ENCODE assay signal across 24 mouse cellular contexts in genomic region chr8:70114892-70115291, GRCm38 (mm10). TPM values are rescaled to one million over a fixed set of nuclear protein-coding genes. Genes with fewer than 3 reads are reported as not detected.
A peak's percentile ranks its signal among the peaks of the same experiment; 100 is the strongest.
DNase-seq lines count a peak whose midpoint lies in the region; ATAC-seq and TF ChIP-seq lines count a peak whose summit lies in the region.
"Had no signal": no experiment of that assay in that cellular context is flagged by ENCODE, and none has a peak within 500 bp of the region (broad histone marks: within the 10 kb centered on the region; RNA-seq: fewer than 3 reads in every experiment).

No protein-coding gene starts in this region.

- TF ChIP-seq CTCF in midbrain, postnatal 0 days (IDR thresholded peaks at IDR 0.05) = no peak

- H3K4me1 ChIP-seq in forebrain, embryonic 15.5 days = peaks cover 47% of the 10 kb centered on the region
- peaks cover 47% of the 10 kb centered on the region for H3K4me1 ChIP-seq in forebrain, embryonic 16.5 days (replicated peaks; ENCODE audit: control insufficient read depth, insufficient read depth, low read length)
- H3K4me1 ChIP-seq in midbrain, embryonic 16.5 days (ENCODE audit: control insufficient read depth, insufficient read depth, low read length) = peaks cover 32% of the 10 kb centered on the region
- H3K4me1 ChIP-seq in midbrain, postnatal 0 days (ENCODE audit: insufficient read depth, low read length) = peaks cover 9% of the 10 kb centered on the region; the same call in 1 of the 2 replicates

- H3K4me2 ChIP-seq in forebrain, embryonic 15.5 days (replicated peaks) = no peak overlapping the region
- H3K4me2 ChIP-seq in forebrain, embryonic 16.5 days (ENCODE audit: low read length) = no peak overlapping the region
- H3K4me2 ChIP-seq in midbrain, embryonic 16.5 days (ENCODE audit: low read length) = no peak overlapping the region
- H3K4me2 ChIP-seq in midbrain, postnatal 0 days (ENCODE audit: low read depth, low read length, poor library complexity, severe bottlenecking) = no peak overlapping the region
- H3K4me2 ChIP-seq: embryonic facial prominence, embryonic 15.5 days; hindbrain, embryonic 15.5 days had no signal

- intact Hi-C loops in heart, postnatal 10 days (cut with DNase I) = no loop called here

- peaks cover 68% of the 10 kb centered on the region for H3K36me3 ChIP-seq in forebrain, embryonic 15.5 days
- peaks cover 42% of the 10 kb centered on the region; the same call in 1 of the 2 replicates for H3K36me3 ChIP-seq in forebrain, embryonic 16.5 days (ENCODE audit: control insufficient read depth, insufficient read depth)
- H3K36me3 ChIP-seq in midbrain, embryonic 16.5 days (ENCODE audit: control insufficient read depth, insufficient read depth, low read length) = peaks cover 35% of the 10 kb centered on the region
- peaks cover 28% of the 10 kb centered on the region for H3K36me3 ChIP-seq in midbrain, postnatal 0 days (ENCODE audit: insufficient read depth, low read length)
- H3K36me3 ChIP-seq: embryonic facial prominence, embryonic 15.5 days; heart, embryonic 10.5 days had no signal

- no peak for ATAC-seq in forebrain, embryonic 15.5 days (replicated peaks)
- ATAC-seq in forebrain, embryonic 16.5 days = no peak
- no peak for ATAC-seq in midbrain, embryonic 16.5 days
- no peak for ATAC-seq in midbrain, postnatal 0 days (ENCODE audit: low FRiP score)
- ATAC-seq: activated CD4-positive, CD25-positive, alpha-beta regulatory T cell, adult 4 months; intestine, embryonic 16.5 days; Patski had no signal

- no peaks in the 10 kb centered on the region for H3K9me3 ChIP-seq in forebrain, embryonic 15.5 days
- no peaks in the 10 kb centered on the region for H3K9me3 ChIP-seq in forebrain, embryonic 16.5 days (ENCODE audit: control insufficient read depth, low read length)
- no peaks in the 10 kb centered on the region for H3K9me3 ChIP-seq in midbrain, embryonic 16.5 days (replicated peaks; ENCODE audit: control insufficient read depth, low read length, poor library complexity, severe bottlenecking)
- H3K9me3 ChIP-seq in midbrain, postnatal 0 days (ENCODE audit: low read length) = no peaks in the 10 kb centered on the region
- H3K9me3 ChIP-seq: embryonic facial prominence, embryonic 15.5 days; forebrain, embryonic 10.5 days; heart, embryonic 10.5 days; hindbrain, embryonic 15.5 days had no signal

- no peak overlapping the region for H3K4me3 ChIP-seq in forebrain, embryonic 15.5 days
- no peak overlapping the region for H3K4me3 ChIP-seq in forebrain, embryonic 16.5 days (replicated peaks; ENCODE audit: low read length)
- H3K4me3 ChIP-seq in midbrain, embryonic 16.5 days (ENCODE audit: low read depth, low read length) = no peak overlapping the region
- H3K4me3 ChIP-seq in midbrain, postnatal 0 days (ENCODE audit: low read depth, low read length) = no peak overlapping the region
- H3K4me3 ChIP-seq: embryonic facial prominence, embryonic 15.5 days; erythroblast, embryonic 14.5 days; forebrain, embryonic 10.5 days; heart, embryonic 10.5 days; hindbrain, embryonic 15.5 days had no signal

- peak; percentile 49 for DNase-seq in adrenal gland, postnatal 14 days
- no peak for DNase-seq in adrenal gland, adult 8-10 months
- DNase-seq in midbrain, postnatal 0 days (ENCODE audit: low spot score) = no peak
- DNase-seq in heart, postnatal 10 days = no peak
- DNase-seq: adrenal gland, adult 2 months; cerebellum, adult 2 months; embryo, embryonic 11 days; gastrocnemius, postnatal 10 days; heart, adult 18-20 months; heart, postnatal 14 days had no signal

- peaks cover 3% of the 10 kb centered on the region; the same call in 1 of the 2 replicates for H3K27me3 ChIP-seq in forebrain, embryonic 15.5 days
- no peaks in the 10 kb centered on the region for H3K27me3 ChIP-seq in forebrain, embryonic 16.5 days (replicated peaks; ENCODE audit: control insufficient read depth, insufficient read depth, low read length)
- no peaks in the 10 kb centered on the region for H3K27me3 ChIP-seq in midbrain, embryonic 16.5 days (ENCODE audit: control insufficient read depth, insufficient read depth, low read depth, low read length)
- no peaks in the 10 kb centered on the region for H3K27me3 ChIP-seq in midbrain, postnatal 0 days (ENCODE audit: insufficient read depth, low read length)
- H3K27me3 ChIP-seq: hindbrain, embryonic 15.5 days had no signal

- H3K27ac ChIP-seq in forebrain, embryonic 15.5 days (replicated peaks) = no peak overlapping the region
- no peak overlapping the region for H3K27ac ChIP-seq in forebrain, embryonic 16.5 days (ENCODE audit: low read length)
- no peak overlapping the region for H3K27ac ChIP-seq in midbrain, embryonic 16.5 days (ENCODE audit: low read length)
- H3K27ac ChIP-seq in midbrain, postnatal 0 days (ENCODE audit: low read depth, low read length) = no peak overlapping the region
- H3K27ac ChIP-seq: embryonic facial prominence, embryonic 15.5 days; forebrain, embryonic 10.5 days; heart, embryonic 10.5 days; hindbrain, embryonic 15.5 days had no signal

- peak overlapping the region; percentile 9; the same call in 1 of the 2 replicates for H3K9ac ChIP-seq in forebrain, embryonic 15.5 days (replicated peaks)
- H3K9ac ChIP-seq in forebrain, embryonic 16.5 days (replicated peaks; ENCODE audit: low read depth, low read length) = no peak overlapping the region
- H3K9ac ChIP-seq in midbrain, embryonic 16.5 days (ENCODE audit: low read depth, low read length) = 0 out of 2 replicates have a peak overlapping the region, but pooled peaks have one; percentile 8
- H3K9ac ChIP-seq in midbrain, postnatal 0 days (replicated peaks; ENCODE audit: low read length, poor library complexity, severe bottlenecking) = no peak overlapping the region
- H3K9ac ChIP-seq: embryonic facial prominence, embryonic 15.5 days; hindbrain, embryonic 15.5 days had no signal

- 72% methylated on average over 13 of the region's 13 CpGs for WGBS in forebrain, embryonic 15.5 days
- WGBS in forebrain, embryonic 16.5 days = 69% methylated on average over 13 of the region's 13 CpGs
- WGBS in midbrain, embryonic 16.5 days = 67% methylated on average over 13 of the region's 13 CpGs
- 72% methylated on average over 13 of the region's 13 CpGs for WGBS in midbrain, postnatal 0 days

RNA-seq across cellular contexts. Expression of gene Ncan, which starts 5.8 kb away (rescaled TPM):
- total RNA-seq in adrenal gland, postnatal 14 days (2021) = 0.41 and 0.67 TPM in 2 replicates
- 1 to 10 TPM in 1 of 4 experiments, under 1 TPM in 3; 0.20 to 1.5 (median 0.36) TPM for total RNA-seq in adrenal gland, adult 8-10 months (2022)
- 144 and 152 TPM in 2 replicates for polyA plus RNA-seq in forebrain, embryonic 15.5 days (2015; fragmentation: Nextera tagmentation; extraction: Ambion mirVana)
- polyA plus RNA-seq in forebrain, embryonic 16.5 days (2015; fragmentation: Nextera tagmentation; extraction: Ambion mirVana) = 145 and 166 TPM in 2 replicates
- polyA plus RNA-seq in midbrain, embryonic 16.5 days (2015; fragmentation: Nextera tagmentation; extraction: Ambion mirVana) = 169 and 189 TPM in 2 replicates
- total RNA-seq in midbrain, postnatal 0 days (2014; rRNA removed) = 440 and 447 TPM in 2 replicates
- 202 and 210 TPM in 2 replicates for polyA plus RNA-seq in midbrain, postnatal 0 days (2015; fragmentation: Nextera tagmentation; extraction: Ambion mirVana)
- under 1 TPM in 1 of 2 experiments, not detected in 1; 0.19 TPM for total RNA-seq in heart, postnatal 10 days (2021)
- total RNA-seq: common myeloid progenitor, adult 5-6 weeks; hematopoietic stem cell, adult 5-6 weeks had no signal
- polyA plus RNA-seq: activated CD4-positive, CD25-positive, alpha-beta regulatory T cell, adult 4 months; C2C12; erythroblast, embryonic 14.5 days had no signal

RNA-seq across cellular contexts. Expression of gene Nr2c2ap, which starts 16.2 kb away (rescaled TPM):
- 15.0 and 18.4 TPM in 2 replicates for total RNA-seq in adrenal gland, postnatal 14 days (2021)
- 10 to 100 TPM; 24.5 to 26.7 (median 25.1) TPM for total RNA-seq in adrenal gland, adult 8-10 months (2022)
- polyA plus RNA-seq in forebrain, embryonic 15.5 days (2015; fragmentation: Nextera tagmentation; extraction: Ambion mirVana) = 43.0 and 43.3 TPM in 2 replicates
- 44.0 and 44.8 TPM in 2 replicates for polyA plus RNA-seq in forebrain, embryonic 16.5 days (2015; fragmentation: Nextera tagmentation; extraction: Ambion mirVana)
- polyA plus RNA-seq in midbrain, embryonic 16.5 days (2015; fragmentation: Nextera tagmentation; extraction: Ambion mirVana) = 35.0 and 38.2 TPM in 2 replicates
- total RNA-seq in midbrain, postnatal 0 days (2014; rRNA removed) = 5.4 and 7.7 TPM in 2 replicates
- polyA plus RNA-seq in midbrain, postnatal 0 days (2015; fragmentation: Nextera tagmentation; extraction: Ambion mirVana) = 42.1 and 44.1 TPM in 2 replicates
- total RNA-seq in heart, postnatal 10 days (2021) = 10 to 100 TPM; 10.9 to 12.8 TPM

RNA-seq across cellular contexts. Expression of gene Rfxank, which starts 24.1 kb away (rescaled TPM):
- 16.9 and 18.8 TPM in 2 replicates for total RNA-seq in adrenal gland, postnatal 14 days (2021)
- 10 to 100 TPM; 15.9 to 24.7 (median 21.9) TPM for total RNA-seq in adrenal gland, adult 8-10 months (2022)
- polyA plus RNA-seq in forebrain, embryonic 15.5 days (2015; fragmentation: Nextera tagmentation; extraction: Ambion mirVana) = 11.5 and 13.4 TPM in 2 replicates
- polyA plus RNA-seq in forebrain, embryonic 16.5 days (2015; fragmentation: Nextera tagmentation; extraction: Ambion mirVana) = 10.5 and 14.4 TPM in 2 replicates
- polyA plus RNA-seq in midbrain, embryonic 16.5 days (2015; fragmentation: Nextera tagmentation; extraction: Ambion mirVana) = 10.7 and 11.8 TPM in 2 replicates
- 9.8 and 12.3 TPM in 2 replicates for total RNA-seq in midbrain, postnatal 0 days (2014; rRNA removed)
- 7.4 and 9.3 TPM in 2 replicates for polyA plus RNA-seq in midbrain, postnatal 0 days (2015; fragmentation: Nextera tagmentation; extraction: Ambion mirVana)
- 10 to 100 TPM; 20.7 to 22.4 TPM for total RNA-seq in heart, postnatal 10 days (2021)

RNA-seq across cellular contexts. Expression of gene Borcs8, which starts 24.4 kb away (rescaled TPM):
- 49.2 and 50.5 TPM in 2 replicates for total RNA-seq in adrenal gland, postnatal 14 days (2021)
- total RNA-seq in adrenal gland, adult 8-10 months (2022) = 10 to 100 TPM; 49.9 to 65.3 (median 59.3) TPM
- 48.4 and 50.3 TPM in 2 replicates for polyA plus RNA-seq in forebrain, embryonic 15.5 days (2015; fragmentation: Nextera tagmentation; extraction: Ambion mirVana)
- 48.1 and 60.0 TPM in 2 replicates for polyA plus RNA-seq in forebrain, embryonic 16.5 days (2015; fragmentation: Nextera tagmentation; extraction: Ambion mirVana)
- polyA plus RNA-seq in midbrain, embryonic 16.5 days (2015; fragmentation: Nextera tagmentation; extraction: Ambion mirVana) = 48.7 and 55.5 TPM in 2 replicates
- 91.1 and 98.3 TPM in 2 replicates for total RNA-seq in midbrain, postnatal 0 days (2014; rRNA removed)
- polyA plus RNA-seq in midbrain, postnatal 0 days (2015; fragmentation: Nextera tagmentation; extraction: Ambion mirVana) = 49.8 and 58.6 TPM in 2 replicates
- 10 to 100 TPM; 30.3 TPM for total RNA-seq in heart, postnatal 10 days (2021)

RNA-seq across cellular contexts. Expression of gene Mef2b, which starts 24.6 kb away (rescaled TPM):
- 0.41 and 0.56 TPM in 2 replicates for total RNA-seq in adrenal gland, postnatal 14 days (2021)
- total RNA-seq in adrenal gland, adult 8-10 months (2022) = 1 to 10 TPM in 2 of 4 experiments, under 1 TPM in 2; 0.70 to 1.4 (median 0.99) TPM
- 0.22 and 0.23 TPM in 2 replicates for polyA plus RNA-seq in forebrain, embryonic 15.5 days (2015; fragmentation: Nextera tagmentation; extraction: Ambion mirVana)
- polyA plus RNA-seq in forebrain, embryonic 16.5 days (2015; fragmentation: Nextera tagmentation; extraction: Ambion mirVana) = 0.34 and 0.81 TPM in 2 replicates
- polyA plus RNA-seq in midbrain, embryonic 16.5 days (2015; fragmentation: Nextera tagmentation; extraction: Ambion mirVana) = 0.51 and 0.73 TPM in 2 replicates
- 0.55 and 1.1 TPM in 2 replicates for total RNA-seq in midbrain, postnatal 0 days (2014; rRNA removed)
- 1.5 TPM in 2 replicates for polyA plus RNA-seq in midbrain, postnatal 0 days (2015; fragmentation: Nextera tagmentation; extraction: Ambion mirVana)
- under 1 TPM; 0.38 to 0.45 TPM for total RNA-seq in heart, postnatal 10 days (2021)
- total RNA-seq: common myeloid progenitor, adult 5-6 weeks; hematopoietic stem cell, adult 5-6 weeks had no signal
- polyA plus RNA-seq: activated CD4-positive, CD25-positive, alpha-beta regulatory T cell, adult 4 months had no signal

Comparison
In these comparisons a context has a peak if more than half of its experiments do, and no peak if none do; other contexts are left out.
1. H3K9ac ChIP-seq: peak in forebrain, embryonic 15.5 days (single experiment) and midbrain, embryonic 16.5 days (single experiment); none in forebrain, embryonic 16.5 days (single experiment) and midbrain, postnatal 0 days (single experiment).
2. RNA of gene Ncan, which starts 5.8 kb away (total RNA-seq): 440 to 447 TPM in midbrain, postnatal 0 days; 0.41 to 0.67 TPM in adrenal gland, postnatal 14 days, 0.20 to 1.5 TPM in adrenal gland, adult 8-10 months and 0.19 TPM in heart, postnatal 10 days; every median in the first group is over 100 times any median in the second.